Mouse (Mus musculus) adrenal gland, adult 18-20 months (tissue): Measurements from ENCODE around the gene Slc44a4. TPM values are rescaled to one million over a fixed set of nuclear protein-coding genes. Genes with fewer than 3 reads are reported as not detected.
A peak's percentile ranks its signal among the peaks of the same experiment; 100 is the strongest.
"Not testable (repeated sequence)": the region's sequence is repeated elsewhere in the genome, so short reads cannot be mapped to it uniquely, and the experiment has no call there.

ENCODE experiments used
- DNase-seq, 2 experiments: peaks; one replicate each; pipeline ENCODE4 v3.0.0; 2021 to 2022; ENCODE audit warnings: low spot score in 2 of 2
- total RNA-seq, 2 experiments: library from RNA; stranded (reverse); gene quantifications; 1 replicate in 1 of 2; 2 replicates in 1 of 2; pipeline ENCODE4 v1.2.3; 2021

Slc44a4 gene
- total RNA-seq, 2 experiments from 2014 or later: 0.30 to 0.51 TPM

- DNase-seq: no peak
Observed at GRCm38 (mm10) chr17:34898706-34899052, 15.6 kb upstream of the Slc44a4 start.

- peak; percentile 60 for DNase-seq
Observed at GRCm38 (mm10) chr17:34899053-34899889, 15.0 kb upstream of the Slc44a4 start.

GRCm38 (mm10) chr17:34899890-34900243 is 14.4 kb upstream of the Slc44a4 start:
- no peak for DNase-seq

- DNase-seq: not testable (repeated sequence)
Observed at GRCm38 (mm10) chr17:34900826-34901225, 13.4 kb upstream of the Slc44a4 start.

GRCm38 (mm10) chr17:34901948-34902347 is 12.3 kb upstream of the Slc44a4 start:
- not testable (repeated sequence) for DNase-seq

GRCm38 (mm10) chr17:34902895-34903294 is 11.4 kb upstream of the Slc44a4 start:
- no peak for DNase-seq

GRCm38 (mm10) chr17:34910982-34911381 is 3.3 kb upstream of the Slc44a4 start:
- no peak for DNase-seq

- DNase-seq: peak; percentile 82 to 84
Observed at GRCm38 (mm10) chr17:34911945-34912351, 2.3 kb upstream of the Slc44a4 start.

GRCm38 (mm10) chr17:34915410-34915831 is 1.2 kb downstream of the Slc44a4 start:
- no peak for DNase-seq

- no peak for DNase-seq
Observed at GRCm38 (mm10) chr17:34916316-34916715, 2.0 kb downstream of the Slc44a4 start.

GRCm38 (mm10) chr17:34917188-34917587 is 2.9 kb downstream of the Slc44a4 start:
- DNase-seq: no peak

- DNase-seq: no peak
Observed at GRCm38 (mm10) chr17:34922939-34923338, 8.7 kb downstream of the Slc44a4 start.

- no peak for DNase-seq
Observed at GRCm38 (mm10) chr17:34924258-34924657, 10.0 kb downstream of the Slc44a4 start.

- no peak for DNase-seq
Observed at GRCm38 (mm10) chr17:34927306-34928019, 13.2 kb downstream of the Slc44a4 start.

- DNase-seq: no peak
Observed at GRCm38 (mm10) chr17:34928841-34929240, 14.6 kb downstream of the Slc44a4 start.

- peak; percentile 93 to 95 for DNase-seq
Observed at GRCm38 (mm10) chr17:34931061-34931734, 16.9 kb downstream of the Slc44a4 start, which contains the start of gene Neu1. Gene Neu1, plus strand, starts transcription at chr17:34931253.

GRCm38 (mm10) chr17:34931735-34932098 is 17.5 kb downstream of the Slc44a4 start:
- DNase-seq: no peak

- DNase-seq: no peak
Observed at GRCm38 (mm10) chr17:34932287-34932686, 18.0 kb downstream of the Slc44a4 start.

- DNase-seq: no peak
Observed at GRCm38 (mm10) chr17:34934031-34934430, 19.8 kb downstream of the Slc44a4 start.

- DNase-seq: no peak
Observed at GRCm38 (mm10) chr17:34934830-34935229, 20.6 kb downstream of the Slc44a4 start.

- no peak for DNase-seq
Observed at GRCm38 (mm10) chr17:34937960-34938505, 23.8 kb downstream of the Slc44a4 start.
